Mouse (Mus musculus) stomach, postnatal 0 days (tissue): Measurements from ENCODE around the gene Grk2. TPM values are rescaled to one million over a fixed set of nuclear protein-coding genes. Genes with fewer than 3 reads are reported as not detected.

Experiments
- ATAC-seq: fragments of 200-750 bp; cut with Nextera tagmentation; 2 replicates; pipeline ENCODE4 v1.8.0; 2017; ENCODE audit not compliant: low FRiP score, low TSS enrichment
- DNase-seq: peaks from one replicate; pipeline ENCODE4 v3.0.0-alpha.2; 2016; ENCODE audit warnings: low spot score
- H3K27ac ChIP-seq: fragments of 300-500 bp; sonication (generic); replicated peaks from 2 replicates; pipeline ENCODE4 v1.5.1; 2014; ENCODE audit warnings: mild to moderate bottlenecking, control low read depth
- H3K27me3 ChIP-seq: fragments of 300-500 bp; sonication (generic); 2 replicates; pipeline ENCODE4 v1.6.1; 2014; ENCODE audit warnings: low read length; ENCODE audit not compliant: control insufficient read depth, insufficient read depth
- H3K36me3 ChIP-seq: fragments of 300-500 bp; sonication (generic); 2 replicates; pipeline ENCODE4 v1.6.1; 2014; ENCODE audit warnings: low read length, mixed read lengths; ENCODE audit not compliant: control insufficient read depth, insufficient read depth
- H3K4me1 ChIP-seq: fragments of 300-500 bp; sonication (generic); replicated peaks from 2 replicates; pipeline ENCODE4 v1.6.1; 2014; ENCODE audit warnings: antibody characterized with exemption; ENCODE audit not compliant: control insufficient read depth, insufficient read depth
- H3K4me2 ChIP-seq: fragments of 300-500 bp; sonication (generic); replicated peaks from 2 replicates; pipeline ENCODE4 v1.6.1; 2014; ENCODE audit warnings: low read depth, mild to moderate bottlenecking, control low read depth, moderate library complexity
- H3K4me3 ChIP-seq: fragments of 300-500 bp; sonication (generic); 2 replicates; pipeline ENCODE4 v1.5.1; 2014; ENCODE audit warnings: low read depth, low read length, control low read depth
- H3K9ac ChIP-seq: fragments of 300-500 bp; sonication (generic); 2 replicates; pipeline ENCODE4 v1.6.1; 2014; ENCODE audit warnings: mild to moderate bottlenecking, low read length, control low read depth, mixed read lengths
- H3K9me3 ChIP-seq: fragments of 300-500 bp; sonication (generic); 2 replicates; pipeline ENCODE4 v1.6.1; 2016; ENCODE audit warnings: low read length; ENCODE audit not compliant: control insufficient read depth
- CTCF ChIP-seq: IDR thresholded peaks from 2 replicates; pipeline ENCODE4 v1.5.1; 2016; ENCODE audit warnings: antibody characterized with exemption, low read depth, mild to moderate bottlenecking, moderate library complexity
- EP300 ChIP-seq: optimal IDR thresholded peaks from 2 replicates; pipeline ENCODE3; 2016; ENCODE audit warnings: antibody characterized with exemption
- WGBS: fragments of 180-500 bp; shearing (Covaris S2); extraction: QIAGEN DNeasy Blood & Tissue Kit; methylation state at CpG from one replicate; pipeline ENCODE4 v1.1.7; 2014; 5-methylcytosine and 5-hydroxymethylcytosine counted together
- microRNA-seq: library from miRNA; unstranded; fragments of <30 nt; microRNA quantifications from one replicate; pipeline ENCODE4, GENCODE M21; 2016
- polyA plus RNA-seq: library from polyadenylated mRNA; unstranded; fragments of >200 nt; fragmentation: Nextera tagmentation; extraction: Ambion mirVana; gene quantifications from 2 replicates; pipeline ENCODE4 v1.2.1, GENCODE M21; 2015

Gene Grk2
- polyA plus RNA-seq, 1 experiment from 2014 or later, result 19.3 TPM

DNA sequence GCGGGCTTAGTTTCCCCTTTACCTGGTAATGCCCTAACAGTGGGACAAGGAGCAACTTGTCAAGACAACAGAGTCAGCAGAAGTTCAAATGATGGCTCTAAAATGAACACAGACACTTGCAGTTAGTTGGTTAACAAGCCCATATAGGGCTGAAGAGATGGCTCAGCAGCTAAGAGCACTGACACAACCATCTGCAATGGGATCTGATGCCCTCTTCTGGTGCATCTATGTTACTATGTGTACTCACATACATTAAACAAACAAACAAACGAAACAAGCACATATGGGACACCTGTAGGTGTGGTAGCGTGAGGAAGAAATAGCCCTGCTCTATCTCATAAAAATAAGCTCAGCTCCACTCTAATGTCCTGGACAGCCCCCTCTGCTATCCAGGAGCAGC is 63.6 kb downstream of the Grk2 start:
- H3K4me2 ChIP-seq, result no peak overlapping the region
- H3K9ac ChIP-seq, result no peak overlapping the region
- 57% methylated on average over 3 of the region's 3 CpGs for WGBS
- H3K9me3 ChIP-seq, result no peaks in the 10 kb centered on the region
- H3K36me3 ChIP-seq, result no peaks in the 10 kb centered on the region
- no peaks in the 10 kb centered on the region for H3K4me1 ChIP-seq
- DNase-seq (no peak), ATAC-seq (no peak)
- no peak overlapping the region for H3K27ac ChIP-seq
- no peak overlapping the region for H3K4me3 ChIP-seq
- no peak for TF ChIP-seq EP300
- TF ChIP-seq CTCF, result peak; percentile 40; the same call in 1 of the 2 replicates
- H3K27me3 ChIP-seq, result no peaks in the 10 kb centered on the region

DNA sequence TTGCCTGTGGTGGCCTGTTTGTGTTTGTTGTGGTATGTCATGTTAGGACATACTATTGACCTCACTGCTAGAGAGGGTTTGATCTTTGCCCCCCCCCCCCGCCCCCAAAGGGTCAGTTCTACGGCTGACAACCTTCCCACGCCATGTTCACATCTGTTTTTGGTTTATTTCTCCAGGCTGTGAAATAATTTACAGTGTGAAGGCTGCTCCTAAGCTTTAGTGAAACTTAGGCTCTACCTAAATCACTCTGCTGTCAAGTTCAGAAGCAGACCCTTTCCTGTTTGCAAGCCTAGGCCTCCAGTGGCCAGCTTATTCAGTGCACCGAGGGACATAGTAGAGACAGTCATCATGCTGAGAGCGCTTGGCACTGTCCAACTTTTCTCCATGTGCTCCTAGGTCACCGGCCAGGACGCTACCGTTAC is 65.8 kb downstream of the Grk2 start:
- Histone ChIP-seq H3K27me3 (no peaks in the 10 kb centered on the region), H3K4me2 (no peak overlapping the region), H3K4me1 (no peaks in the 10 kb centered on the region), H3K36me3 (no peaks in the 10 kb centered on the region), H3K27ac (no peak overlapping the region), H3K9ac (no peak overlapping the region), H3K9me3 (no peaks in the 10 kb centered on the region), H3K4me3 (no peak overlapping the region)
- TF ChIP-seq CTCF, result no peak
- no peak for TF ChIP-seq EP300
- WGBS, result 50% methylated on average over 8 of the region's 8 CpGs
- DNase-seq (no peak), ATAC-seq (no peak)

Small RNA genes within 50 kb of the gene (microRNA-seq; reads per million reads assigned to microRNA genes)
- gene Mir6985, result 2.6 reads per million

Other genes with a start within 250 kb of the Grk2 start
- gene Gstp3, start 246.7 kb downstream of the Grk2 start, polyA plus RNA-seq, result 7.1 and 9.7 TPM in 2 replicates
- gene Cabp2, start 224.6 kb downstream of the Grk2 start, polyA plus RNA-seq, result not detected in 2 replicates
- 129 and 134 TPM in 2 replicates for gene Cdk2ap2, start 209.0 kb downstream of the Grk2 start, polyA plus RNA-seq
- 8.3 and 11.2 TPM in 2 replicates for gene Pitpnm1, start 206.2 kb downstream of the Grk2 start, polyA plus RNA-seq
- gene Aip, start 180.4 kb downstream of the Grk2 start, polyA plus RNA-seq, result 47.0 and 48.0 TPM in 2 replicates
- gene Gpr152, start 166.4 kb downstream of the Grk2 start, polyA plus RNA-seq, result 0.02 TPM in 1 of 2 replicates, not detected in the other
- gene Cabp4, start 162.2 kb downstream of the Grk2 start, polyA plus RNA-seq, result 0.05 TPM in 1 of 2 replicates, not detected in the other
- gene Coro1b, start 157.6 kb downstream of the Grk2 start, polyA plus RNA-seq, result 127 and 133 TPM in 2 replicates
- gene Ptprcap, start 152.6 kb downstream of the Grk2 start, polyA plus RNA-seq, result 1.1 and 1.3 TPM in 2 replicates
- gene Rps6kb2, start 142.9 kb downstream of the Grk2 start, polyA plus RNA-seq, result 41.1 and 49.3 TPM in 2 replicates
- 1.5 TPM in 2 replicates for gene Carns1, start 130.7 kb downstream of the Grk2 start, polyA plus RNA-seq
- gene Tbc1d10c, start 114.9 kb downstream of the Grk2 start, polyA plus RNA-seq, result 2.3 and 2.9 TPM in 2 replicates
- 497 and 506 TPM in 2 replicates for gene Ppp1ca, start 114.2 kb downstream of the Grk2 start, polyA plus RNA-seq
- 11.0 and 11.3 TPM in 2 replicates for gene Rad9a, start 104.6 kb downstream of the Grk2 start, polyA plus RNA-seq
- 3.2 and 3.6 TPM in 2 replicates for gene Clcf1, start 92.0 kb downstream of the Grk2 start, polyA plus RNA-seq
- gene AC109138.7, start 91.9 kb downstream of the Grk2 start, polyA plus RNA-seq, result not detected in 2 replicates
- gene Pold4, start 74.3 kb downstream of the Grk2 start, polyA plus RNA-seq, result 42.8 and 45.0 TPM in 2 replicates
- 36.9 and 41.0 TPM in 2 replicates for gene Ssh3, start 37.0 kb downstream of the Grk2 start, polyA plus RNA-seq
- gene Ankrd13d, start 23.1 kb downstream of the Grk2 start, polyA plus RNA-seq, result 5.0 and 5.2 TPM in 2 replicates
- 12.9 and 15.0 TPM in 2 replicates for gene Kdm2a, start 92.1 kb upstream of the Grk2 start, polyA plus RNA-seq
- gene Rhod, start 133.2 kb upstream of the Grk2 start, polyA plus RNA-seq, result 45.5 and 48.0 TPM in 2 replicates
- gene Syt12, start 171.2 kb upstream of the Grk2 start, polyA plus RNA-seq, result 1.9 and 2.5 TPM in 2 replicates
- 0.74 and 1.5 TPM in 2 replicates for gene 2010003K11Rik, start 192.4 kb upstream of the Grk2 start, polyA plus RNA-seq
- gene Pcx, start 204.2 kb upstream of the Grk2 start, polyA plus RNA-seq, result 28.9 and 33.9 TPM in 2 replicates